Mouse (Mus musculus) mesoderm, embryonic 11.5 days (tissue): Measurements from ENCODE around the gene Cldn34a.
"Not testable (repeated sequence)": the region's sequence is repeated elsewhere in the genome, so short reads cannot be mapped to it uniquely, and the experiment has no call there.

Experiments used
- DNase-seq: peaks from one replicate; pipeline ENCODE4 v3.0.0-alpha.2; 2012; ENCODE audit warnings: low read depth, low spot score

Gene Cldn34a

GRCm38 (mm10) chrX:152563034-152563433 is at the start of gene Cldn34a:
TSS of gene Cldn34a (plus strand) at chrX:152563334.
- no peak for DNase-seq

- not testable (repeated sequence) for DNase-seq
Measured at GRCm38 (mm10) chrX:152518611-152519010, 44.5 kb upstream of the Cldn34a start.

GRCm38 (mm10) chrX:152545736-152546135 is 17.4 kb upstream of the Cldn34a start:
- no peak for DNase-seq

- no peak for DNase-seq
Measured at GRCm38 (mm10) chrX:152548180-152548579, 15.0 kb upstream of the Cldn34a start.

GRCm38 (mm10) chrX:152557446-152557845 is 5.7 kb upstream of the Cldn34a start:
- DNase-seq, result no peak
